Mouse (Mus musculus): ENCODE data around the gene Samd5. TPM values are rescaled to one million over a fixed set of nuclear protein-coding genes. Genes with fewer than 3 reads are reported as not detected.

Samd5 gene
- total RNA-seq, 4 experiments from 2014 or later: 15.4 to 17.0 (median 16.5) TPM

GRCm38 (mm10) chr10:9575605-9576004 is 99.4 kb downstream of the Samd5 start:
- peak; percentile 14 to 57 for DNase-seq (ENCODE audit: low spot score in 2 of 2)

- DNase-seq (ENCODE audit: low spot score in 2 of 2): no peak
These were observed 100.9 kb downstream of the Samd5 start for GRCm38 (mm10) chr10:9574135-9574534.

Other genes starting within 250 kb of the Samd5 start
- 100 to 1,000 TPM; 101 to 117 (median 111) TPM for gene Stxbp5, start 225.9 kb upstream of the Samd5 start, total RNA-seq (2022)

All from layer of hippocampus, adult 8-10 months (tissue).